Mouse (Mus musculus) ovary, postnatal 14 days (tissue): ENCODE measurements around the gene Trim33.

ENCODE experiments used
- DNase-seq: peaks from one replicate; pipeline ENCODE4 v3.0.0; 2022; ENCODE audit warnings: low spot score

The Trim33 gene

DNA sequence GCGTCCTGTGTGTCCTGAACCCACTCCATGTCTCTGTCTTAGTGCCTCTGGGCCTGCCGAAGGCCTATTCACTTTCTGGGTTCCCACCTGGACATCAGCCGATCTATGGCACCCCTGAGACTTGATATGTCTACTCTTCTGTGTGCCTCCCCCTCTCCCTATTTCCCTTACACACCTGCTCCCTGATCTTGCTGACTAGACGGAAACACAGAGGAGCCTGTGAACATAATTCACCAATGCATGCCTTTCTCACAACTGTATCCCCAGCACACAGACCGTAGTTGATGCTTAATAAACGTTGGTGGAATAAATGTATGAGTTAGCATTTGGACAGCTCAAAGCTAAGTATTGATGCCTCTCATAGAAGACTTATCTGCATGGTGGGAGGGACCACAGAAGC lies 121.7 kb downstream of the Trim33 start:
- DNase-seq: no peak

DNA sequence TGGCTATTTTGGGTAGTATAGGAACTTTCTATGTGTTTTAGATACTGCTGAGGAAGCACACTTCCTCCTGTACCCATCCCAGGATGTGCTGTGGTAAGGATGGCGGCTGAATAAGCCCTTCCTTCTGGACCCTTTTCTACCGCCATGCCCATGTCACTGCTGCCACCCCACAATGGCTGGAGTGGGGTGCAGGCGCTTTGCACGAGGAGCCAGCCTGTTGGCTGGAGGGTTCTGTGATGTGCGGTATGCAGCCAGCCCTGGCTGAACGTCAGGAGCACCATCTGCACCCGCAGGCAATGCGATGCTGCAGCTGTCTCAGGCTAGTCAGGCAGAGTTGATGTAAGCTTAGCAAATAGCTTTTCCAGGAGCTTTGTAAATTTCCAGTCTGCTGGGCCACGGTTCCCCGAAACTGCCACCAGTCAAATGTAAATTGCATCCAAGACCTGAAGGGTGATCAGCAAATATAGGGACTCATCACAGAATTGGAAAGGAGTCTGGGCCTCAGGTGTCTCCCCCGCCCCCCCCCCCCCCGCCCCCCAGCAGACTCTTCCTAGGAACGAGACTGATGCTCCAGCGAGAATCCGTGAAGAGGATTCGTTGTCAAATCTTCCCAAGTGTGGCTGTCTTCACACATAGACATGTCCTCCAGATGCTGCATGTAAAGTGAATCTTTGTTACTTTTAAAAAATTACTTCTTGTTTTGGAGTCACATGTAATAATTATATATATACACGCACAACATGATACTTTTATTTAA lies 122.4 kb downstream of the Trim33 start:
- DNase-seq: no peak

DNA sequence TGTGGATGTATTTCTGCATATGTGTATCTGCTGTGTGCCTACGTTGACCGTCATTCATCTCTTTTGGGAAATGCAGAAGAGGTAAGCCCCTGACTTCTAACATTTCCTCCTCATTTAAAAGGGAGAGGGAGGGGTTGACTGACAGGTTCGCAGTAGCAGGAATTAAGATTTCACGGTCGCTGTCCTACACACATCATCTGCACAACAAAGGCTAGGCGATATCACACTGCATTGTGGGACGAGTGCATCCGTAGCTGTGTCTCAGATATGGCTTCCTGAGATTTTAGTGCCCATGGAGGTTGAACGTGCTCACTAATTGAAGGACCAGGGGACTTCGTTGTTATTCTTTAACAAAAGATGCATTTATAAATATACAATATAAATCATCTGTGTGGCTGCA lies 123.1 kb downstream of the Trim33 start:
- no peak for DNase-seq

DNA sequence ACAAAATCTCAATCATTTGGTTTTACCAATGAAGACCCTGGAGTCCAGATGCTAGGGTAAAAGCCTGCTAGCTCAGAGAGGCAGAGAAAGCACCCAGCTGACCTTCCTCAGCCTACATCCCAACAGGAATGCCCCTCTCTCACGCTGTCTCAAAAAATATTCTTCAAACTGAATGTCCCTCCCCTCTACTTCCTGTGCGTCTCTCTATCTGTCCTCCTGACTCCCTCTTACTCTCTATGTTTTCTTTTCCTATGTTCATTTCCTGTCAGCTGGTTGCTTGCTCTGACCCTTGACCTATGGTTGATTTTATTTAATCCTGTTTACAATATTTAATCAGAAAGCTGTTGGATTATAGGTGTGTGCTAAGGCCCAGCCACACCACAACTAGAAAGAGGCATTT lies 126.0 kb downstream of the Trim33 start:
- no peak for DNase-seq

DNA sequence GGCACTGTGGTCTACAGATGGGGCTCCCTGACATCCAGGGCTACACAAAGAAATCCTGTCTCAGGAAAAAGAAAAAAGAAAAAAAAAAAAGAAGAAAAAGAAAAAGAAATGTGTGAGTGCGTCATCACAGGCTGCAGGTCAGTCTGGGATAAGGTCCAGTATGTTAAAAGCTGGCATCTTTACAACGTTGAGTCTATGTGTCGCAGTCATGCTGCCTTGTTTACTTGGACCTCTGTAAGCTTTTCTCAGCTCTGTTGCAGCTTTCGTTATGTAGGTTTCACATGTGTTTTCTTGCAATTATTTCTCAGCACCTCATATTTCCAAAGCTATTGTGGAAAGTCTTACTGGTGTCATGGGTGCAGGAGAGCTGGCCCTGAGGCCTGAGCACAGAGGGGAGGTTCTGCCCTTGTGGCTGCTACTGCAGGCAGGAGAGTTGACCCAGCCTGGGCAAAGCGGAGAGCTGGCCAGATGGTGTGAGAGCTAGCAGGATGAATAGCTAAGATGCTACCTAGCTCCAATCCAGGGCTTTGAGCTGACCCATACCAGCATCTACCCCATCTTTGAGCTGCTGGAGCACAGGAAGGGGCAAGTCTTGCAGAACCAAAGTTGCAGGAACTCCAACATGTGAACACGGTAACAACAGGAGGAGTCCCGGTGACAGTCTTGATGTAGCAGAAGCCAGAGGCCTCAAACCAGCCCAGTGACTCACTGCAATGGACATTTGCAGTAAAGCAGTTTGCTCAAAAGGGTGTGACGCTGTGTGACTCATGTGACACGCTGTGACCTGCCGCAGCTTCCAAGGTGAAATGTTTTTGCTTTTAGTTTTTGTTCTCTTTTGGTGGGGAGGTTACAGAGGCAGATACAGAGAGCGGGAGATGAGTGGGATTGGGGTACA lies 127.0 kb downstream of the Trim33 start:
- no peak for DNase-seq
